ENCODE assay signal across 10 mouse cellular contexts in genomic region chr19:36129213-36129612, GRCm38 (mm10). TPM values are rescaled to one million over a fixed set of nuclear protein-coding genes. Genes with fewer than 3 reads are reported as not detected.
DNase-seq lines count a peak whose midpoint lies in the region; ATAC-seq and TF ChIP-seq lines count a peak whose summit lies in the region.
"Had no signal": no experiment of that assay in that cellular context is flagged by ENCODE, and none has a peak within 500 bp of the region (broad histone marks: within the 10 kb centered on the region; RNA-seq: fewer than 3 reads in every experiment).

No protein-coding gene starts in this region.

- intact Hi-C loops in heart, adult 2 months (cut with DNase I): no loop called here

- H3K9me3 ChIP-seq in stomach, embryonic 15.5 days: no peaks in the 10 kb centered on the region
- H3K9me3 ChIP-seq in forebrain, embryonic 12.5 days: no peaks in the 10 kb centered on the region

- no peak overlapping the region for H3K4me3 ChIP-seq in liver, adult 2 months (ENCODE audit: insufficient read depth, low read depth, low read length)
- H3K4me3 ChIP-seq in heart, adult 2 months: peak overlapping the region; percentile 23; the same call in 1 of the 2 replicates
- peak overlapping the region; percentile 8; the same call in 1 of the 2 replicates for H3K4me3 ChIP-seq in stomach, embryonic 15.5 days (replicated peaks)
- no peak overlapping the region for H3K4me3 ChIP-seq in forebrain, embryonic 12.5 days (replicated peaks)

- TF ChIP-seq POLR2A in liver, adult 2 months (IDR thresholded peaks at IDR 0.05; ENCODE audit: extremely low read depth, insufficient read depth, low read length): no peak
- TF ChIP-seq POLR2A in heart, adult 2 months (IDR thresholded peaks at IDR 0.05; ENCODE audit: insufficient read depth, low read depth, low read length): no peak

- no peaks in the 10 kb centered on the region for H3K36me3 ChIP-seq in liver, adult 2 months (ENCODE audit: control insufficient read depth, insufficient read depth, low read length)
- no peaks in the 10 kb centered on the region for H3K36me3 ChIP-seq in heart, adult 2 months (ENCODE audit: control insufficient read depth, insufficient read depth, low read length)
- H3K36me3 ChIP-seq in stomach, embryonic 15.5 days: no peaks in the 10 kb centered on the region
- no peaks in the 10 kb centered on the region for H3K36me3 ChIP-seq in forebrain, embryonic 12.5 days (replicated peaks)
- H3K36me3 ChIP-seq: G1E had no signal

- no peaks in the 10 kb centered on the region for H3K79me2 ChIP-seq in liver, adult 2 months (ENCODE audit: control insufficient read depth, insufficient read depth, low read length)
- H3K79me2 ChIP-seq in heart, adult 2 months (replicated peaks; ENCODE audit: control insufficient read depth, insufficient read depth, low read length): no peaks in the 10 kb centered on the region

- DNase-seq in liver, adult 2 months (ENCODE audit: extremely low read depth, low read depth, low spot score): peak; percentile 19
- no peak for DNase-seq in liver
- DNase-seq in heart, adult 2 months: peak; percentile 27 to 32
- DNase-seq in large intestine, adult 2 months (ENCODE audit: low read depth, low spot score): peak; percentile 2
- no peak for DNase-seq in layer of hippocampus, adult 9-10 months (ENCODE audit: low spot score)
- DNase-seq in spleen, postnatal 10 days (ENCODE audit: low spot score in 2 of 2): no peak

- H3K9ac ChIP-seq in liver, adult 2 months (ENCODE audit: low read depth, low read length): no peak overlapping the region
- no peak overlapping the region; the same call in 1 of the 2 replicates for H3K9ac ChIP-seq in heart, adult 2 months (ENCODE audit: low read depth, low read length)
- no peak overlapping the region for H3K9ac ChIP-seq in stomach, embryonic 15.5 days
- H3K9ac ChIP-seq in forebrain, embryonic 12.5 days: no peak overlapping the region

- no peak overlapping the region; the same call in 1 of the 2 replicates for H3K27ac ChIP-seq in liver, adult 2 months (replicated peaks; ENCODE audit: insufficient read depth, low read depth, low read length)
- peak overlapping the region; percentile 38 for H3K27ac ChIP-seq in heart, adult 2 months
- H3K27ac ChIP-seq in stomach, embryonic 15.5 days: peak overlapping the region; percentile 12; the same call in 1 of the 2 replicates
- no peak overlapping the region for H3K27ac ChIP-seq in forebrain, embryonic 12.5 days

- no peaks in the 10 kb centered on the region for H3K27me3 ChIP-seq in liver, adult 2 months (ENCODE audit: control insufficient read depth, insufficient read depth, low read length)
- no peaks in the 10 kb centered on the region for H3K27me3 ChIP-seq in heart, adult 2 months (ENCODE audit: control insufficient read depth, insufficient read depth, low read length)
- no peaks in the 10 kb centered on the region for H3K27me3 ChIP-seq in stomach, embryonic 15.5 days (replicated peaks)
- no peaks in the 10 kb centered on the region for H3K27me3 ChIP-seq in forebrain, embryonic 12.5 days

- no peak for ATAC-seq in stomach, embryonic 15.5 days (ENCODE audit: insufficient read depth, low FRiP score, low read depth)
- no peak for ATAC-seq in forebrain, embryonic 12.5 days (ENCODE audit: low FRiP score)

- no peak for TF ChIP-seq EP300 in heart, adult 2 months (IDR thresholded peaks at IDR 0.05; ENCODE audit: insufficient read depth, low read depth, low read length)

- TF ChIP-seq CTCF in liver, adult 2 months (IDR thresholded peaks at IDR 0.05; ENCODE audit: low read depth, low read length): no peak
- TF ChIP-seq CTCF in heart, adult 2 months (IDR thresholded peaks at IDR 0.05): no peak

- WGBS in liver, adult 2 months: 14% methylated on average over 9 of the region's 9 CpGs
- 7% methylated on average over 9 of the region's 9 CpGs for WGBS in heart, adult 2 months
- WGBS in large intestine, adult 2 months: 7% methylated on average over 9 of the region's 9 CpGs
- 13% methylated on average over 9 of the region's 9 CpGs for WGBS in stomach, embryonic 15.5 days
- WGBS in forebrain, embryonic 12.5 days: 71% methylated on average over 9 of the region's 9 CpGs

- no peaks in the 10 kb centered on the region for H3K4me1 ChIP-seq in liver, adult 2 months (ENCODE audit: control insufficient read depth, insufficient read depth, low read length)
- H3K4me1 ChIP-seq in heart, adult 2 months (ENCODE audit: control insufficient read depth, insufficient read depth, low read length): peaks cover 1% of the 10 kb centered on the region
- peaks cover 6% of the 10 kb centered on the region; the same call in 1 of the 2 replicates for H3K4me1 ChIP-seq in stomach, embryonic 15.5 days
- H3K4me1 ChIP-seq in forebrain, embryonic 12.5 days: no peaks in the 10 kb centered on the region

- H3K4me2 ChIP-seq in stomach, embryonic 15.5 days: peak overlapping the region; percentile 42
- no peak overlapping the region for H3K4me2 ChIP-seq in forebrain, embryonic 12.5 days

RNA-seq across cellular contexts. Expression of gene Ankrd1, which starts 9.3 kb away (rescaled TPM):
- total RNA-seq in liver, adult 2 months (2014; rRNA removed): 0.07 and 0.09 TPM in 2 replicates
- 0.05 and 0.11 TPM in 2 replicates for polyA plus RNA-seq in liver, adult 2 months (2012; rRNA removed)
- 100 to 1,000 TPM; 383 to 550 TPM for total RNA-seq in heart, adult 2 months (2021)
- 316 and 466 TPM in 2 replicates for polyA plus RNA-seq in heart, adult 2 months (2012; rRNA removed)
- 0.08 and 0.11 TPM in 2 replicates for polyA plus RNA-seq in large intestine, adult 2 months (2012; rRNA removed)
- 0.24 and 0.30 TPM in 2 replicates for polyA plus RNA-seq in stomach, embryonic 15.5 days (2015; fragmentation: Nextera tagmentation; extraction: Ambion mirVana)
- 0.10 TPM in 1 of 2 replicates, not detected in the other for polyA plus RNA-seq in forebrain, embryonic 12.5 days (2016; fragmentation: Nextera tagmentation; extraction: Ambion mirVana)
- total RNA-seq: hematopoietic stem cell, adult 5-6 weeks had no signal
- polyA plus RNA-seq: G1E had no signal

RNA-seq across cellular contexts. Expression of gene Rpp30, which starts 45.7 kb away (rescaled TPM):
- total RNA-seq in liver, adult 2 months (2014; rRNA removed): 9.1 and 10.8 TPM in 2 replicates
- polyA plus RNA-seq in liver, adult 2 months (2012; rRNA removed): 1.3 and 1.9 TPM in 2 replicates
- total RNA-seq in heart, adult 2 months (2021): 10 to 100 TPM; 11.9 to 12.7 TPM
- polyA plus RNA-seq in heart, adult 2 months (2012; rRNA removed): 5.3 and 10.2 TPM in 2 replicates
- polyA plus RNA-seq in large intestine, adult 2 months (2012; rRNA removed): 3.6 and 3.7 TPM in 2 replicates
- polyA plus RNA-seq in stomach, embryonic 15.5 days (2015; fragmentation: Nextera tagmentation; extraction: Ambion mirVana): 60.3 and 66.9 TPM in 2 replicates
- 108 and 109 TPM in 2 replicates for polyA plus RNA-seq in forebrain, embryonic 12.5 days (2016; fragmentation: Nextera tagmentation; extraction: Ambion mirVana)

Comparison
In these comparisons a context has a peak if more than half of its experiments do, and no peak if none do; other contexts are left out.
1. DNase-seq: peak in liver, adult 2 months (single experiment), heart, adult 2 months (2 of 2) and large intestine, adult 2 months (single experiment); none in liver (single experiment), layer of hippocampus, adult 9-10 months (single experiment) and spleen, postnatal 10 days (0 of 2).
2. H3K27ac ChIP-seq: peak in heart, adult 2 months (single experiment) and stomach, embryonic 15.5 days (single experiment); none in liver, adult 2 months (single experiment) and forebrain, embryonic 12.5 days (single experiment).
3. H3K4me3 ChIP-seq: peak in heart, adult 2 months (single experiment) and stomach, embryonic 15.5 days (single experiment); none in liver, adult 2 months (single experiment) and forebrain, embryonic 12.5 days (single experiment).
4. RNA of gene Ankrd1, which starts 9.3 kb away (polyA plus RNA-seq): 316 to 466 TPM in heart, adult 2 months; 0.24 to 0.30 TPM in stomach, embryonic 15.5 days, 0.08 to 0.11 TPM in large intestine, adult 2 months, 0.05 to 0.11 TPM in liver, adult 2 months and 0.10 TPM in forebrain, embryonic 12.5 days; every median in the first group is over 100 times any median in the second.